Mouse (Mus musculus) mammary gland, adult 2 months (tissue): ENCODE results near the gene Ptprf. TPM values are rescaled to one million over a fixed set of nuclear protein-coding genes. Genes with fewer than 3 reads are reported as not detected.

Experiments used
- polyA plus RNA-seq: library from polyadenylated mRNA; depleted of rRNA; stranded (reverse); fragments of >200 nt; gene quantifications from 2 replicates; pipeline ENCODE4 v1.2.3, GENCODE M21; 2012; ENCODE audit warnings: low replicate concordance; rRNA removed

Ptprf gene
- 38.2 and 71.2 TPM in 2 replicates for polyA plus RNA-seq

GRCm38 (mm10) chr4:118291231-118291630 lies at the start of gene Ptprf:
Gene Ptprf (minus strand): TSS chr4:118291405.

GRCm38 (mm10) chr4:118179467-118180300 lies 111.5 kb downstream of the Ptprf start, which contains the start of gene Kdm4a:
Gene Kdm4a (minus strand): TSS chr4:118180043.

Other genes starting within 250 kb of the Ptprf start
- 29.0 and 39.9 TPM in 2 replicates for gene St3gal3, start 156.5 kb downstream of the Ptprf start, polyA plus RNA-seq
- 27.7 and 28.9 TPM in 2 replicates for gene Kdm4a, start 111.4 kb downstream of the Ptprf start, polyA plus RNA-seq
- 25.6 and 37.1 TPM in 2 replicates for gene Szt2, start 117.9 kb upstream of the Ptprf start, polyA plus RNA-seq
- 18.0 and 34.9 TPM in 2 replicates for gene Med8, start 117.9 kb upstream of the Ptprf start, polyA plus RNA-seq
- gene Elovl1, start 136.7 kb upstream of the Ptprf start, polyA plus RNA-seq: 173 and 250 TPM in 2 replicates
- gene Cdc20, start 145.9 kb upstream of the Ptprf start, polyA plus RNA-seq: 5.6 and 9.2 TPM in 2 replicates
- 0.07 and 0.18 TPM in 2 replicates for gene Mpl, start 166.1 kb upstream of the Ptprf start, polyA plus RNA-seq
- gene Tie1, start 198.7 kb upstream of the Ptprf start, polyA plus RNA-seq: 48.7 and 75.0 TPM in 2 replicates
- gene 2610528J11Rik, start 235.6 kb upstream of the Ptprf start, polyA plus RNA-seq: 8.1 and 9.7 TPM in 2 replicates